Mouse (Mus musculus) ES-Bruce4 (cell line): ENCODE measurements at regions not wholly inside any gene's neighbourhood (a gene's known extent, or its start where the extent isn't known, plus 50 kb on each side); places are given as distances from the start of the nearest gene placed in this dataset.

ENCODE experiments used
- CTCF ChIP-seq: IDR thresholded peaks from one replicate; pipeline ENCODE4 v1.8.1; 2011; ENCODE audit warnings: low read depth, low read length
- EP300 ChIP-seq: IDR thresholded peaks from 2 replicates; pipeline ENCODE4 v1.6.1; 2011; ENCODE audit warnings: low read depth, low read length; ENCODE audit not compliant: insufficient read depth
- POLR2A ChIP-seq: IDR thresholded peaks from one replicate; pipeline ENCODE4 v1.8.1; 2011; ENCODE audit warnings: low read length; ENCODE audit not compliant: insufficient read depth

GRCm38 (mm10) chr16:58276281-58276680, 132.0 kb upstream of the Dcbld2 start:
- TF ChIP-seq CTCF (no peak), POLR2A (no peak), EP300 (no peak)
